Mouse (Mus musculus): ENCODE results near the gene Pdk4. TPM values are rescaled to one million over a fixed set of nuclear protein-coding genes. Genes with fewer than 3 reads are reported as not detected.

The Pdk4 gene
- polyA plus RNA-seq, 1 experiment from 2014 or later, result 2.6 TPM

- no peak overlapping the region for H3K27ac ChIP-seq
- WGBS, result 87% methylated on average over 7 of the region's 7 CpGs
- no peaks in the 10 kb centered on the region for H3K27me3 ChIP-seq
- H3K9ac ChIP-seq, result no peak overlapping the region
- ATAC-seq (ENCODE audit: low FRiP score, low read depth), result no peak
- H3K4me1 ChIP-seq, result no peaks in the 10 kb centered on the region
- no peak overlapping the region for H3K4me2 ChIP-seq (replicated peaks)
- H3K36me3 ChIP-seq, result 0 out of 2 replicates have a peak, but pooled peaks cover 4% of the 10 kb centered on the region
- H3K9me3 ChIP-seq, result no peaks in the 10 kb centered on the region
- H3K4me3 ChIP-seq, result no peak overlapping the region
Observed at GRCm38 (mm10) chr6:5485028-5485427, 11.1 kb downstream of the Pdk4 start.

- Histone ChIP-seq H3K4me3 (no peak overlapping the region), H3K4me1 (no peaks in the 10 kb centered on the region), H3K4me2 (replicated peaks) (no peak overlapping the region), H3K27me3 (no peaks in the 10 kb centered on the region), H3K36me3 (0 out of 2 replicates have a peak, but pooled peaks cover 4% of the 10 kb centered on the region), H3K9ac (no peak overlapping the region), H3K27ac (no peak overlapping the region), H3K9me3 (no peaks in the 10 kb centered on the region)
- 75% methylated on average over 3 of the region's 3 CpGs for WGBS
- ATAC-seq (ENCODE audit: low FRiP score, low read depth), result no peak
Observed at GRCm38 (mm10) chr6:5482270-5482783, 13.8 kb downstream of the Pdk4 start.

- H3K4me2 ChIP-seq (replicated peaks), result no peak overlapping the region
Observed at GRCm38 (mm10) chr6:5481066-5481465, 15.0 kb downstream of the Pdk4 start.

GRCm38 (mm10) chr6:5474021-5474420 is 22.1 kb downstream of the Pdk4 start:
- no peak for ATAC-seq (ENCODE audit: low FRiP score, low read depth)
- no peak overlapping the region for H3K9ac ChIP-seq
- H3K9me3 ChIP-seq, result no peaks in the 10 kb centered on the region
- no peak overlapping the region for H3K4me2 ChIP-seq (replicated peaks)
- no peaks in the 10 kb centered on the region for H3K27me3 ChIP-seq
- no peaks in the 10 kb centered on the region for H3K36me3 ChIP-seq
- 41% methylated on average over 1 of the region's 1 CpGs for WGBS
- no peak overlapping the region for H3K27ac ChIP-seq
- no peaks in the 10 kb centered on the region for H3K4me1 ChIP-seq
- no peak overlapping the region for H3K4me3 ChIP-seq

More at GRCm38 (mm10) chr6:5481066-5481465, 15.0 kb downstream of the Pdk4 start:
- no peaks in the 10 kb centered on the region for H3K9me3 ChIP-seq
- no peak overlapping the region for H3K27ac ChIP-seq
- WGBS, result 92% methylated on average over 2 of the region's 2 CpGs
- H3K4me3 ChIP-seq, result no peak overlapping the region
- H3K9ac ChIP-seq, result no peak overlapping the region
- no peak for ATAC-seq (ENCODE audit: low FRiP score, low read depth)
- H3K36me3 ChIP-seq, result no peaks in the 10 kb centered on the region
- no peaks in the 10 kb centered on the region for H3K27me3 ChIP-seq
- H3K4me1 ChIP-seq, result no peaks in the 10 kb centered on the region

GRCm38 (mm10) chr6:5472692-5473091 is 23.4 kb downstream of the Pdk4 start:
- Histone ChIP-seq H3K9ac (no peak overlapping the region), H3K4me2 (replicated peaks) (no peak overlapping the region), H3K27me3 (no peaks in the 10 kb centered on the region), H3K36me3 (no peaks in the 10 kb centered on the region), H3K4me3 (no peak overlapping the region), H3K27ac (no peak overlapping the region), H3K4me1 (no peaks in the 10 kb centered on the region), H3K9me3 (no peaks in the 10 kb centered on the region)
- 89% methylated on average over 2 of the region's 2 CpGs for WGBS
- ATAC-seq (ENCODE audit: low FRiP score, low read depth), result no peak

GRCm38 (mm10) chr6:5470480-5471318 is 25.4 kb downstream of the Pdk4 start:
- no peak for ATAC-seq (ENCODE audit: low FRiP score, low read depth)
- WGBS, result 85% methylated on average over 10 of the region's 10 CpGs

GRCm38 (mm10) chr6:5455836-5456235 is 40.3 kb downstream of the Pdk4 start:
- ATAC-seq (ENCODE audit: low FRiP score, low read depth), result no peak
- H3K4me1 ChIP-seq, result peaks cover 2% of the 10 kb centered on the region
- H3K36me3 ChIP-seq, result no peaks in the 10 kb centered on the region
- no peak overlapping the region for H3K4me2 ChIP-seq (replicated peaks)
- no peak overlapping the region for H3K4me3 ChIP-seq
- WGBS, result 74% methylated on average over 3 of the region's 3 CpGs
- no peaks in the 10 kb centered on the region for H3K27me3 ChIP-seq
- H3K9ac ChIP-seq, result no peak overlapping the region
- no peaks in the 10 kb centered on the region for H3K9me3 ChIP-seq
- H3K27ac ChIP-seq, result no peak overlapping the region

More at GRCm38 (mm10) chr6:5470480-5471318, 25.4 kb downstream of the Pdk4 start:
- H3K9me3 ChIP-seq, result no peaks in the 10 kb centered on the region
- no peak overlapping the region for H3K4me3 ChIP-seq
- no peaks in the 10 kb centered on the region for H3K4me1 ChIP-seq
- no peaks in the 10 kb centered on the region for H3K27me3 ChIP-seq
- no peaks in the 10 kb centered on the region for H3K36me3 ChIP-seq
- no peak overlapping the region for H3K4me2 ChIP-seq (replicated peaks)
- no peak overlapping the region for H3K9ac ChIP-seq
- no peak overlapping the region for H3K27ac ChIP-seq

GRCm38 (mm10) chr6:5449878-5450277 is 46.2 kb downstream of the Pdk4 start:
- Histone ChIP-seq H3K4me2 (replicated peaks) (no peak overlapping the region), H3K27me3 (no peaks in the 10 kb centered on the region), H3K27ac (no peak overlapping the region), H3K9ac (no peak overlapping the region), H3K4me1 (peaks cover 9% of the 10 kb centered on the region), H3K9me3 (no peaks in the 10 kb centered on the region), H3K36me3 (no peaks in the 10 kb centered on the region), H3K4me3 (no peak overlapping the region)
- no peak for ATAC-seq (ENCODE audit: low FRiP score, low read depth)
- 86% methylated on average over 5 of the region's 5 CpGs for WGBS

- ATAC-seq (ENCODE audit: low FRiP score, low read depth), result no peak
- whole genome bisulfite sequencing, result 73% methylated on average over 4 of the region's 4 CpGs
- Histone ChIP-seq H3K9me3 (no peaks in the 10 kb centered on the region), H3K4me3 (no peak overlapping the region), H3K4me1 (peaks cover 12% of the 10 kb centered on the region), H3K27me3 (no peaks in the 10 kb centered on the region), H3K36me3 (no peaks in the 10 kb centered on the region), H3K27ac (no peak overlapping the region), H3K4me2 (replicated peaks) (no peak overlapping the region), H3K9ac (no peak overlapping the region)
Observed at GRCm38 (mm10) chr6:5448396-5448795, 47.7 kb downstream of the Pdk4 start.

GRCm38 (mm10) chr6:5447546-5447945 is 48.6 kb downstream of the Pdk4 start:
- H3K4me1 ChIP-seq, result peaks cover 21% of the 10 kb centered on the region
- no peaks in the 10 kb centered on the region for H3K9me3 ChIP-seq
- H3K4me2 ChIP-seq (replicated peaks), result no peak overlapping the region
- ATAC-seq (ENCODE audit: low FRiP score, low read depth), result no peak
- no peak overlapping the region for H3K27ac ChIP-seq
- 74% methylated on average over 6 of the region's 6 CpGs for WGBS
- H3K27me3 ChIP-seq, result no peaks in the 10 kb centered on the region
- no peak overlapping the region for H3K9ac ChIP-seq
- H3K4me3 ChIP-seq, result no peak overlapping the region
- no peaks in the 10 kb centered on the region for H3K36me3 ChIP-seq

- peaks cover 24% of the 10 kb centered on the region for H3K4me1 ChIP-seq
- no peak overlapping the region for H3K9ac ChIP-seq
- ATAC-seq (ENCODE audit: low FRiP score, low read depth), result no peak
- no peak overlapping the region for H3K4me3 ChIP-seq
- no peaks in the 10 kb centered on the region for H3K27me3 ChIP-seq
- no peak overlapping the region for H3K4me2 ChIP-seq (replicated peaks)
- no peak overlapping the region for H3K27ac ChIP-seq
- H3K36me3 ChIP-seq, result no peaks in the 10 kb centered on the region
- no peaks in the 10 kb centered on the region for H3K9me3 ChIP-seq
- 91% methylated on average over 4 of the region's 4 CpGs for WGBS
Observed at GRCm38 (mm10) chr6:5447013-5447412, 49.1 kb downstream of the Pdk4 start.

- no peak overlapping the region for H3K4me3 ChIP-seq
- H3K27me3 ChIP-seq, result no peaks in the 10 kb centered on the region
- no peak overlapping the region for H3K9ac ChIP-seq
- H3K4me2 ChIP-seq (replicated peaks), result no peak overlapping the region
- no peaks in the 10 kb centered on the region for H3K9me3 ChIP-seq
- no peaks in the 10 kb centered on the region for H3K36me3 ChIP-seq
- WGBS, result 90% methylated on average over 5 of the region's 5 CpGs
- ATAC-seq (ENCODE audit: low FRiP score, low read depth), result no peak
- H3K27ac ChIP-seq, result no peak overlapping the region
- peaks cover 15% of the 10 kb centered on the region for H3K4me1 ChIP-seq
Observed at GRCm38 (mm10) chr6:5444331-5444898, 51.7 kb downstream of the Pdk4 start.
